Mouse (Mus musculus): ENCODE results near the gene Ywhae. TPM values are rescaled to one million over a fixed set of nuclear protein-coding genes. Genes with fewer than 3 reads are reported as not detected.
A peak's percentile ranks its signal among the peaks of the same experiment; 100 is the strongest.
"Not testable (repeated sequence)": the region's sequence is repeated elsewhere in the genome, so short reads cannot be mapped to it uniquely, and the experiment has no call there.

Gene Ywhae
- total and polyA plus RNA-seq, 3 experiments = 129 to 1,436 (median 421) TPM

DNA sequence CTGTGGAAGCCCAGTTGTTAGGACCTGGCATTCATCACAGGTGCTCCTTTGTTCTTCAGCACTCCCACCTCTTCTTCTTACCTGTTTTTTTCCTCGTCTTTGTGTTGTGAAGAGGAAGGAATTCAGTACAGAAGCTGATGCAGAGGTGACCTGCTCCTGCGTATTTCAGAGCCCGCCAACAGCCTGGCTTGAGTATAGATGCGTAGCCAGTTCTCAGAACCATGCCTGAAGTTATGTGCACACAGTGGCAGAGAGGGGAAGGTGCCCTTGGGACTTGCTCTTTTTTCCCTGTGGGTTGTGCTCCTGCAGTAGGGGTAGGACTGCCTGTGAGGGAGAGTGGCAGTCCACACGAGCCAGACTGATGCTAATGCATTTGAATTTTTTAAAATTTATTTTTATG, 39.1 kb upstream of the Ywhae start:
- H3K9me3 ChIP-seq (replicated peaks; ENCODE audit: low read length) = no peaks in the 10 kb centered on the region
- H3K27me3 ChIP-seq (replicated peaks) = no peaks in the 10 kb centered on the region
- no peak overlapping the region for H3K9ac ChIP-seq (ENCODE audit: insufficient read depth, low read depth)
- H3K4me1 ChIP-seq (ENCODE audit: control insufficient read depth in 1 of 2, insufficient read depth in 2 of 2) = no peaks in the 10 kb centered on the region
- no peak overlapping the region for H3K4me2 ChIP-seq (ENCODE audit: insufficient read depth, low read depth, poor library complexity, severe bottlenecking)
- DNase-seq (ENCODE audit: extremely low read depth) = no peak
- H3K36me3 ChIP-seq (replicated peaks in 1 of 2; ENCODE audit: control insufficient read depth in 1 of 2, insufficient read depth in 1 of 2, low read length in 1 of 2) = peaks cover 54 to 93% of the 10 kb centered on the region in 2 experiments
- H3K27ac ChIP-seq (ENCODE audit: insufficient read depth, low read depth) = no peak overlapping the region
- dilution Hi-C loops (cut with MboI; ENCODE audit: extremely low pct_ligation_motif_present, extremely low pct_unique_long_range_greater_than_20kb, low sequenced_read_pairs) (no loop called here), in situ Hi-C loops (cut with MboI; ENCODE audit: low pct_ligation_motif_present, low pct_unique_long_range_greater_than_20kb, low sequenced_read_pairs) (no loop called here)
- peaks cover 35% of the 10 kb centered on the region for H3K79me2 ChIP-seq (replicated peaks; ENCODE audit: control insufficient read depth, extremely low read depth, insufficient read depth, poor library complexity, severe bottlenecking)
- no peak overlapping the region for H3K4me3 ChIP-seq (replicated peaks in 1 of 3; ENCODE audit: low read depth in 2 of 3, low read length in 2 of 3, poor library complexity in 1 of 3)
- TF ChIP-seq HCFC1 (IDR thresholded peaks at IDR 0.05; ENCODE audit: low read depth, low read length) (no peak), E2F4 (IDR thresholded peaks at IDR 0.05; ENCODE audit: insufficient replicate concordance, low read depth, low read length) (no peak), ZNF384 (IDR thresholded peaks at IDR 0.05; ENCODE audit: low read depth, low read length) (no peak)

DNA sequence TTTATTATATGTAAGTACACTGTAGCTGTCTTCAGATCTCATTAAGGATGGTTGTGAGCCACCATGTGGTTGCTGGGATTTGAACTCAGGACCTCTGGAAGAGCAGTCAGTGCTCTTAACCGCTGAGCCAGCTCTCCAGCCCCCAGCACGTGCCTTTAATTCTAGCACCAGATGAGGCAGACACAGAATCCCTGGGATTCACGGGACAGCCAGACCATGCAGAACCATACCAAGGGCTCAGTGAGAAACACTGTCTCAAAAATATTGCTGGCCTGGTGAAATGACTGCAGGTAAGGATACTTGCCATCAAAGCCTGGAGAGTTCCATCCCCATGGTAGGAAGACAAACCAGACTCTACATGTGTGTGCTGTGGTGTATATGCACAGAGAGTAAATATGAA, 35.2 kb upstream of the Ywhae start:
- H3K9me3 ChIP-seq (replicated peaks; ENCODE audit: low read length); H3K27me3 ChIP-seq (replicated peaks); H3K27ac ChIP-seq (ENCODE audit: insufficient read depth, low read depth); H3K4me2 ChIP-seq (ENCODE audit: insufficient read depth, low read depth, poor library complexity, severe bottlenecking); DNase-seq (ENCODE audit: extremely low read depth); H3K9ac ChIP-seq (ENCODE audit: insufficient read depth, low read depth); H3K4me1 ChIP-seq (ENCODE audit: control insufficient read depth in 1 of 2, insufficient read depth in 2 of 2); H3K4me3 ChIP-seq (replicated peaks in 1 of 3; ENCODE audit: low read depth in 2 of 3, low read length in 2 of 3, poor library complexity in 1 of 3); dilution Hi-C loops (cut with MboI; ENCODE audit: extremely low pct_ligation_motif_present, extremely low pct_unique_long_range_greater_than_20kb, low sequenced_read_pairs); in situ Hi-C loops (cut with MboI; ENCODE audit: low pct_ligation_motif_present, low pct_unique_long_range_greater_than_20kb, low sequenced_read_pairs): not testable (repeated sequence)
- Histone ChIP-seq H3K36me3 (replicated peaks in 1 of 2; ENCODE audit: control insufficient read depth in 1 of 2, insufficient read depth in 1 of 2, low read length in 1 of 2) (peaks cover 57 to 93% of the 10 kb centered on the region in 2 experiments), H3K79me2 (replicated peaks; ENCODE audit: control insufficient read depth, extremely low read depth, insufficient read depth, poor library complexity, severe bottlenecking) (peaks cover 20% of the 10 kb centered on the region)

DNA sequence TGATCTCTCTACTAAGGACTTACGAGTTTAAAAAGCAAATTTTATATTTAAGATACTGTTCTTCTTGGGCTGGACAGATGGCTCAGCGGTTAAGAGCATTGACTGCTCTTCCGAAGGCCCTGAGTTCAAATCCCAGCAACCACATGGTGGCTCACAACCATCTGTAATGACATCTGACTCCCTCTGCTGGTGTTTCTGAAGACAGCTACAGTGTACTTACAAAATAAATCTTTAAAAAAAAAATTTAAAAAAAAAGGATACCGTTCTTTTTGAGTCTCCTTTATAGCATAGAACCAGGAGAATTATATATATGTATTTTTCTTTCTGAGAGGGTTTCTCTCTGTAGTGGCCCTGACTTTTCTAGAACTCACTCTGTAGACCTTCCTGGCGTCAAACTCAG, 32.1 kb upstream of the Ywhae start:
- in situ Hi-C loops (cut with MboI; ENCODE audit: low pct_ligation_motif_present, low pct_unique_long_range_greater_than_20kb, low sequenced_read_pairs) = no loop called here
- Histone ChIP-seq H3K36me3 (replicated peaks in 1 of 2; ENCODE audit: control insufficient read depth in 1 of 2, insufficient read depth in 1 of 2, low read length in 1 of 2) (peaks cover 61 to 93% of the 10 kb centered on the region in 2 experiments), H3K4me2 (ENCODE audit: insufficient read depth, low read depth, poor library complexity, severe bottlenecking) (no peak overlapping the region), H3K27me3 (replicated peaks) (no peaks in the 10 kb centered on the region), H3K4me3 (replicated peaks in 1 of 3; ENCODE audit: low read depth in 2 of 3, low read length in 2 of 3, poor library complexity in 1 of 3) (no peak overlapping the region), H3K27ac (ENCODE audit: insufficient read depth, low read depth) (no peak overlapping the region), H3K4me1 (ENCODE audit: control insufficient read depth in 1 of 2, insufficient read depth in 2 of 2) (no peaks in the 10 kb centered on the region), H3K9ac (ENCODE audit: insufficient read depth, low read depth) (no peak overlapping the region), H3K9me3 (replicated peaks; ENCODE audit: low read length) (peaks cover 3% of the 10 kb centered on the region), H3K79me2 (replicated peaks; ENCODE audit: control insufficient read depth, extremely low read depth, insufficient read depth, poor library complexity, severe bottlenecking) (peaks cover 10% of the 10 kb centered on the region)
- no peak for DNase-seq (ENCODE audit: extremely low read depth)
- TF ChIP-seq RAD21 (IDR thresholded peaks at IDR 0.05; ENCODE audit: low read depth, low read length) (peak; percentile 20), ZKSCAN1 (IDR thresholded peaks at IDR 0.05; ENCODE audit: borderline replicate concordance, low read depth, low read length) (no peak), IRF4 (IDR thresholded peaks at IDR 0.05; ENCODE audit: low read depth, low read length) (no peak), USF1 (IDR thresholded peaks at IDR 0.05; ENCODE audit: low read depth, low read length) (no peak), GABPA (IDR thresholded peaks at IDR 0.05; ENCODE audit: insufficient replicate concordance, low read depth, low read length) (no peak), JUND (conservative IDR thresholded peaks at IDR 0.05; ENCODE audit: low read depth, low read length) (no peak), ZMIZ1 (IDR thresholded peaks at IDR 0.05; ENCODE audit: low read depth, low read length) (no peak), NELFE (IDR thresholded peaks at IDR 0.05; ENCODE audit: low read depth, low read length) (no peak), MAFK (IDR thresholded peaks at IDR 0.05; ENCODE audit: insufficient replicate concordance, low read length) (no peak), E2F4 (IDR thresholded peaks at IDR 0.05; ENCODE audit: insufficient replicate concordance, low read depth, low read length) (no peak), ZC3H11A (IDR thresholded peaks at IDR 0.05; ENCODE audit: low read depth, low read length) (no peak), POLR2A (IDR thresholded peaks at IDR 0.05; ENCODE audit: low read depth, low read length) (no peak), SMC3 (IDR thresholded peaks at IDR 0.05; ENCODE audit: low read depth, low read length) (peak; percentile 18; the same call in 1 of the 2 replicates), PAX5 (IDR thresholded peaks at IDR 0.05; ENCODE audit: low read length) (no peak), ETS1 (conservative IDR thresholded peaks at IDR 0.05; ENCODE audit: low read depth, low read length) (no peak), MEF2A (IDR thresholded peaks at IDR 0.05; ENCODE audit: borderline replicate concordance, low read depth, low read length) (no peak), CTCF (conservative IDR thresholded peaks at IDR 0.05 in 1 of 2, IDR thresholded peaks at IDR 0.05 in 1 of 2; ENCODE audit: low read depth in 2 of 2, low read length in 2 of 2) (peak in 1 of 2 experiments; percentile 50; a peak in 2 of 4 replicates), KAT2A (IDR thresholded peaks at IDR 0.05; ENCODE audit: insufficient replicate concordance, low read length) (no peak), SIN3A (IDR thresholded peaks at IDR 0.05; ENCODE audit: low read length) (no peak), MAZ (IDR thresholded peaks at IDR 0.05; ENCODE audit: low read depth, low read length) (no peak), MYC (IDR thresholded peaks at IDR 0.05; ENCODE audit: low read depth, low read length) (0 out of 2 replicates have a peak, but pooled peaks have one; percentile 24), HCFC1 (IDR thresholded peaks at IDR 0.05; ENCODE audit: low read depth, low read length) (no peak), ZNF384 (IDR thresholded peaks at IDR 0.05; ENCODE audit: low read depth, low read length) (peak; percentile 60; the same call in 1 of the 2 replicates)
- dilution Hi-C loops (cut with MboI; ENCODE audit: extremely low pct_ligation_motif_present, extremely low pct_unique_long_range_greater_than_20kb, low sequenced_read_pairs) = no loop called here

Data from CH12.LX (cell line).